Mouse (Mus musculus) cerebral cortex, adult 2 months (tissue): ENCODE results near the gene Prpf6.

ENCODE experiments used
- WGBS: fragments of 180-500 bp; shearing (Covaris S2); methylation state at CpG from one replicate; pipeline ENCODE4 v1.1.7; 2018; 5-methylcytosine and 5-hydroxymethylcytosine counted together

Prpf6 gene

DNA sequence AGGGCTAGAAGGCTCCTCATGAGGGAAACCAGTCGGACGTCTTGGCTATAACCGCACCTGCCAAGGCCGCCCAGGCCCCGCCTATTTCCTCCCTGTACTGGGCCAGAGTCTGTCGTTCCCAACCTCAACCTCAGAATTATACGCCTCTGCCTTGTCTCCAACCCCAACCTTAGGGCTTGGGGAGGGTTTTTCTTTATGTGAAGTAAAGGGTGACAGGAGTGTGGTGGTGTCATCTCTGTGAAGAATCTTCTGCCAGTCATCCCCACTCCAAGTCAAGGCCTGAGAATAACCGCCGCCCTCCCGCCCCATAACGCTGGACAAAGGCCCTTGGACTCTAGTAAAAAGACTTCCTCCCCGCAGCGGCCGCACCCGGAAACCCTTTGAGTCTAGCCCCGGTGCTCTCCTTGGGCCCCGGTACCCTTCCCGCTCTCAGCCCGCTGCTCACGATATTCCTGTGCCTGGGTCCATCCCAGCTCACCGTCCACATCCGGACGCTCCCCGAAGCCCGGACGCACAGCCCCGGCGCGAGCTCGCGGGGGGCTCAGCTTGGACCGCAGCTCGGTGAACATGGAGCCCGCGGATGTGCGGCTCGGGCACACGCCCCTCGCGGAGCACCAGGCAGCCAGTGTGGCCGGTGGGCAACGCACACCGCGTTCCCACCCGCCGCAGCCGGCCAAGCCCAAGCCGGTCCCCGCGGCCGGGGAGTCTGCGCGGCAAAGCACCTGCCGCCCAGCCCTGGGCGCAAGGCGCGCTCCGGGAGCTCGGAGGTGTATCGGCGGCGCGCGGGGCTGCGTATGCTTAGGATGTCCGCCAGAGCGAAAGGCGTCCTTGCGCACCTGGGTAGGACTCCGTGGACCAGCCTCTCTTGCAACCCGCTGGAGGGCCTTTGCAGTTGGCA is 7.0 kb downstream of the Prpf6 start, which contains the start of gene Samd10:
Samd10 (minus strand) TSS at position 759 of the 898 bp plus-strand sequence.
- 2% methylated on average over 71 of the region's 71 CpGs for WGBS

DNA sequence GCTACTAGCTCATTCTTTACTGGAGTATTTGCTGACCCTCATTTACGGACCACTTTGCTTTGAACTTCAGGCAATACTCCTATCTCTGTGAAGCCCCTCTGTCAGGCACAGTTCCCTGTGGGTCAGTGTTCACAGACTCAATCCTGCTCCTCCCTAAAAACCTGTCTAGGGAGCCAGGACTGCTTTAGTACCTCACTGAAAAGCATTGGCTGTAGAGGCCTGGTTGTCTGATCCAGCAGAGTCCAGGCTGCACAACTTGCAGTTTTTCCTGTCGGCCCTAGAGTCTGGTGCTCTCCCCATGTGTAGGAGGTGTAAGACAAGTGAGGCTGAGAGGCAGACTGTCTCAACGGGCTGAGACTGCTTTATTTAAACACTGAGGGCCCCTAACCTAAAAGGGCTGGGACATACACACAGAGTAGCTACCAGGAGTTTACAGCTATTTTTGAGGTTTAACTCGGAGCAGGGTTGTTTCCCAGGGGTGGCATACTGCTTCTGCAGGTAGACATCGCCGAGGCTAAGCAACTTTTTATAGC is 8.6 kb downstream of the Prpf6 start:
- 47% methylated on average over 6 of the region's 6 CpGs for WGBS

DNA sequence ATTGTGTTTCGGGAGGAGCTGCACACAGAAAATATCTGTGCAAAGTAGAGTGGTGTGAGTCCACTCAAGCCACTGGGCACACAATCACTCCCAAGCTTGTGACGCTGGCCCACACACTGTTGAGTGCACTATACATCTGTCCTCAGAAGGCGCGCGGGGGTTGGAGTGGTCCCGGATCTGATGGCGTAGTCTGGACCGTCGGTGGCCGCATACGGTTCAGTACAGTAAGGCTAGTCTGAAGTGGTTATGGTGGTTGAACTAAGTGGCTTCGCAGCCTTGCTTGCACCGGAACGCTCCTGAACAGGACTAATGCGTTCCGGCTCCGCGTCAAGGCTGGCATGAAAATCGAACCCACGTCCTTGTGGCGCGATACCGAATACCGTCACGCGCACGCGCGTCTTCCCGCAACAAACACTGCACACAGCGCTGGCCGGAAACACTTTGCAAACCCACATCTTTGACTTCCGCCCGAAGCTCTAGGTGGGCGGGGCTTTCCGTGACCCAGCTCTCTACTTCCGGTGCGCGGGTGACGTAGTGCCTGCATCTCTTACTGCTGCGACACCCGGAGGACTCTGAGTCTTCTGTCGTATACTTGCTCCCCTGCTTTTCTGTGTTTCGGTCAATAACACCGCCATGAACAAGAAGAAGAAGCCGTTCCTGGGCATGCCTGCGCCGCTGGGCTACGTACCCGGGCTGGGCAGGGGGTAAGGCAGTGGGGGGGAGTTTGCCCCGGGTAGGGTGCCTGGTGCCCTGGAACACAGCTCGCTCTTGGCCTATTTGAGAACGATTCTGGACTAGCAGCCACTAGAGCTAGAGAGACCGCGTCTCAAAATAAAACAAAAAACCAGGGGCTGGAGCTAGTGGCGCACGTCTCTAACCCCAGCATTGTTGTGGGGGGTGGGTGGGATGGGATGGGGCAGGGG is 9.4 kb downstream of the Prpf6 start:
- WGBS = 1% methylated on average over 57 of the region's 57 CpGs

DNA sequence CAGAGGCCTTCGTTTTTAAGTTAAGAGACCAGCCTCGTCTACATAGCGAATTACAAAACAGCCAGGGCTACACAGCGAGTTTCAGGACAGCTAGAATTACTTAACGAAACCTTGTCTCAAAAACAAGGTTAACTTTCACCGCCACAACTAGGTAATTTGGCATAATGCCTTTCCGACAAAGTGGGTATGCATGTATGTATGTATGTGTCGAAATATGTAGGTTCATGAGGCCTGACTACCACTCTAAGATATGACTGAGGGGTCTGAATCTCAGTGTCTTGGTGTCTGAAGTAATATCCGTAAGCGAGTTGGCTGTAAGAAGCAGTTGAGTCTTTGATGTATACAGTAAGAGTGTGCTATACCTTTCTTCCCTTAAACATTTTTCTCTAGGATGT is 10.1 kb downstream of the Prpf6 start:
- 23% methylated on average over 10 of the region's 10 CpGs for WGBS

DNA sequence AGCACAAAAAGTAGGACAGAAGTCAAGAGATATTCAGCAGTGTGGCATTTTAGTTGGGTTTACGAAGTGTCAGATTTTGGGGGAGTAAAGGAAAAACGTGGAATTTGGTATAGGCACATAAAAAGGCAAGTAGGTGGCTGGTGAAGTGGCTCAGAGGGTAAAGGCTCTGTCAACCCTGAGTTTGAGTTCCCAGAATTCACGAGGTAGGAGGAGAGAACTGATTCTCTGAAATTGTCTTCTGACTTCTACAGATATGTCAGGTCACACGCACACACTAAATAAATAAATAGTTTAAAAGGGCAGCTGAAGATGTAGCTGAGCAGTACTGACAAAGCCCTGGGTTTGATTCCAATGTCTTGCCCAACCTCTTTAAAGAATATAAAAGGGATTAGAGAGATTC is 10.7 kb downstream of the Prpf6 start:
- 60% methylated on average over 4 of the region's 4 CpGs for WGBS

DNA sequence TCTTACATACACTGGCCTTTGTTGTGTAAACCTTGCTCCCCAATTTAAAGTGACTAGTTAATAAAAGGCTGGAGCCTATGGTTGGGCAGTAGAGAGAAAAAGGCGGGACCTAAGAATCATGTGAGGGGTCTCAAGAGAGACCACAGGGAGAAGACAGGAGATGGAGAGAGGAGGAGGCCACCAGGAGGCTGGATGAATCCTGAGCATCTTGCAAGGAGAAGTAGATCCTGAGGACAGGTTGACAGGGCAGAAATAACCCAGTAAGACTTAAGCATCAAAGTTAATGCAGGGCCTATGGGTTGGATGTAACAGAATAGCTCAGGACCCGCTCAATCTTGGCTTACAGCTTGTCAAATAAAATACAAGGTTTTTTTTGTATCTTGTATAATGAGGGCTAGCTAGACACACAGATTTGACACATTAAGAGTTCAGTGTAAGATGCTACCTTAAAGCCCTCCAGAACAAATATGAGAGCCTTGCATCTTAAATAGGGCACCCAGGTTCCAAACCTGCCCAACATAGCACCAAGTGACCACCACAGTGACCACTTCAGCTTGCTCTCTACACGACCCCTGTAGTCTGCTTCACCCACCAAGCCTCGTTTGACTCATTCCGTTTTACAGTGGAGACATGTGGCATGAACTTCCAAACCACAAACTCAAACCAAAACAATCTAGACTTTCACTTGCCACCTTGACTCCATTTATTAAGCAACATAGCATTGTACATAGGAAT is 27.3 kb downstream of the Prpf6 start:
- 87% methylated on average over 5 of the region's 5 CpGs for WGBS

DNA sequence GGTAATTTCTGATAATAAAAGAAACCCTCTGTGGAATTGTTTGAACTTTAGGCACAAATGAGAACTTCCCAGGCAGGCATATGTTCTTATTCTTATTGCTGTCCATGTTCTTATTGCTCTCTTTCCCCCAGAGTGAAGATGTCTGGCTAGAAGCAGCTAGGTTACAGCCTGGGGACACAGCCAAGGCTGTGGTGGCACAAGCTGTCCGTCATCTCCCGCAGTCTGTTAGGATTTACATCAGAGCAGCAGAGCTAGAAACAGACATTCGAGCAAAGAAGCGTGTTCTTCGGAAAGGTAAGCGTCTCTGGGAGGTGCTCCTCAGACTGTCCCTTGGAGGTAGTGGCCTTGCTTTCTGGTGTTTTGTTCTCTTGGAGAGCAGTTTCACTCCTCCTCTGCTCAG is 41.0 kb downstream of the Prpf6 start:
- 78% methylated on average over 6 of the region's 6 CpGs for WGBS

DNA sequence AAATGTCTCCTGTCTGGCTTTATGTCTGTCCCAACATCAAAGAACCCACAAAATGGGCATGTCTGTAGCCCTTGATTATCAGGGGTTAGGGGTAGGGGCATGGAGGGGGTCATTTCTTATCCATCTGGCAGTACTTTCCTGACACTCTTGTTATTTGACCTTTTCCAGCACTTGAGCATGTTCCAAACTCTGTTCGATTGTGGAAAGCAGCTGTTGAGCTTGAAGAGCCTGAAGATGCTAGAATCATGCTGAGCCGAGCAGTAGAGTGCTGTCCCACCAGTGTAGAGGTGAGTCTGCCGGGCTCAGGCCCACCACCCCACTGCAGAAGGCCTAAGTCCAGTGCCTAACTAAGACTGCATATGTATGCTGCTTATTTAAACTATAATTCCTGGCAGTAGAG is 44.2 kb downstream of the Prpf6 start:
- 88% methylated on average over 3 of the region's 3 CpGs for WGBS

DNA sequence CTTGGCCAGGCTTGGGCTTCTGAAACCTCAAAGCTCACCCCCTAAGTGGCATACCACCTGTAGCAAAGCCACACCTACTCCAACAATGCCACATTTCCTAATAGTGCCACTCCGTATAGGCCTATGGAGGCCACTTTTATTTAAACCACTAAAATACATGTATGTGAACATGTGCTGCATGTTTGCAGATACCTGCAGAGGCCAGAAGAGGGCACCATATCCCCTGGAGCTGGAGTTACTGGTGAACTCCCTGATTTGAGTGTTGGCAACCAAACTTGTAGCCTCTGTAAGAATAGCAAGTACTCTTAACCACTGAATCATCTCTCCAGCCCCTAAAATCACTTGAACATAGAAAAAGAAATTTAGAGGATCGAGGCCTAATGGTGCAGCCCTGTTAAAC is 52.7 kb downstream of the Prpf6 start:
- 90% methylated on average over 2 of the region's 2 CpGs for WGBS

DNA sequence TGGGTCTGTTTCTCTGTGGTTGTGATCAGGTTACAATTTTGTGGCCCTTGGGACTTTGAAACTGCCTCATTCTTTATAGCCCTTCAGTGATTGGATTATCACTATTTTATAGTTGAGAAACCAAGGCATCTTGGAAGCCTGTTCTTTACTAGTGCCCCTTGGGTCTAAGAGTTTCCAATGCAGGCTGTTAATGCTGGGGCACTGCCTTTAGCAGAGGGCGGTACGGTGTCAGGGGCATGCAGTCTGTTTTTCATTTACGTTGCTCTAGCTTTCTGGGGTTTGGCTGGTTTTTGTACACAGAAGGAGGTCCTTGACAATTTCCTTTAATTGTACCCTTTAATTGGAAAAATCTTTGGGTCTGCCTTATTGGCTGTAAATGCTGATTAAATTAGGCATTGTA is 54.0 kb downstream of the Prpf6 start:
- WGBS = 80% methylated on average over 3 of the region's 3 CpGs

DNA sequence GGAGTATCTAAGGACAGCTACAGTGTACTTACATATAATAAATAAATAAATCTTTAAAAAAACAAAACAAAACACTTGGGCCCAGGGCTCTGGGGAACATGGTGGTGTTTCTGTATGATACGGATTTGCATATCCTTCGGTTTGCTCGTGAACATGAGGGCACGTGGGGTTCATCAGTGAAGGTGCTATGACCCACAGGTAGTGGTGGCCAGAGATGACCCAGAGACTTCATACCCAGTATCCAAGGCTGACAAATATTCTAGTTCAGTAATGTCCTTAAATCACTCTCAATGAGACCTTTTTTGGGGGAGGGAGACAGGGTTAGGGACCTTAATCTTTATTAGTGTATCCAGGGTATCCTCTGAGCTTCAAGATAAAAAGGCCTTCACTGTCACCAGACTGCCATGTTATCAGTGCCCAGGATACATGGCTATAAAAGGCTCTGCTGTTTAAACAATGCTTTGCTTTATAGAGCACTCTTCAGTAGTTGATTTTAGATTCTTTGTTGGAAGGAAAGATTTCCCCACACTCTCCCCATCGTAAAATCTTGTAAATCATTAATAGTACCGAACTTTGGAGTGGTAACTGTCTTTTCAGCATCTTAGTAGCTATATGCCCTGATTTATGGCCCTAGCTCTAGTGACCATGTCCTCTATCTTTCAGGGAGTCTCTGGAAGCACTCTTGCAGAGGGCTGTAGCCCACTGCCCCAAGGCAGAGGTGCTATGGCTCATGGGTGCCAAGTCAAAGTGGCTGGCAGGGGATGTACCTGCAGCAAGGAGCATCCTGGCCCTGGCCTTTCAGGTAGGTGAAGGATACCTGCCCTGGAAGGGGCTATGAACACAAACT is 55.2 kb downstream of the Prpf6 start:
- 92% methylated on average over 6 of the region's 6 CpGs for WGBS

DNA sequence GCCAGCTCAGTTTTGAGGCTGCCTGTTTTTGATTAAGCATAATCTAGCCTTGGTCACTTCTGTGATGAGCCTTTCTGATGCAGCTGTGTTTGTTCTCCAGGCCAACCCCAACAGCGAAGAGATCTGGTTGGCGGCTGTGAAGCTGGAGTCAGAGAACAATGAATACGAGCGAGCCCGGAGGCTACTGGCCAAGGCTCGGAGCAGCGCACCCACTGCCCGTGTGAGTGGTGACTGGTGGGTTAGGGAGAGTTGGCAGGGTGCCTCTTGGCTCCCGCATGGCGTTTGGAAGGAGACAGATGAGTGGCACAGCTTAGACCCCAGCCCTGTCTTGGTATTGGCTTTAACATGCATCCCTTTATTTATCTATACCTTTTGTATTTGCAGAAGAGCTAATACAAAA is 57.3 kb downstream of the Prpf6 start:
- WGBS = 59% methylated on average over 10 of the region's 10 CpGs

DNA sequence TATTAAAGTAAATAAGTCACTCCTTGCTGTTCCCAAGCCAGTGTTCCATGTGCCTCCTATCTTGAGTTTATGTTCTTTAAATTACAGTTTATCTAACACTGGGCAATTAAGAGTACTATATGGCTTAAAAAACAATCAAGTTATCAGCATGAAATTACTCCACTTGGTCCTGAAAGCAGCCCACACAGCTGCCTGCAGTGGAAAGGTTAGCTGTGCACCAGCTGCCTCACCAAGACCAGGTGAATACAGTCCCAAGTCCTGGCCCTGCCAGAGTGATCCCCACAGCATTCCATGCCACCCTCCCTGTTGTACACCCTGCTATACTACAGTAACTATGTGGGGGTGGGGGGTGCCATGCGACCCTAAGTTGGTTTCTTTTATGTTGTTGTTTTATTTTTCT is 61.9 kb downstream of the Prpf6 start:
- 78% methylated on average over 1 of the region's 1 CpGs for WGBS

DNA sequence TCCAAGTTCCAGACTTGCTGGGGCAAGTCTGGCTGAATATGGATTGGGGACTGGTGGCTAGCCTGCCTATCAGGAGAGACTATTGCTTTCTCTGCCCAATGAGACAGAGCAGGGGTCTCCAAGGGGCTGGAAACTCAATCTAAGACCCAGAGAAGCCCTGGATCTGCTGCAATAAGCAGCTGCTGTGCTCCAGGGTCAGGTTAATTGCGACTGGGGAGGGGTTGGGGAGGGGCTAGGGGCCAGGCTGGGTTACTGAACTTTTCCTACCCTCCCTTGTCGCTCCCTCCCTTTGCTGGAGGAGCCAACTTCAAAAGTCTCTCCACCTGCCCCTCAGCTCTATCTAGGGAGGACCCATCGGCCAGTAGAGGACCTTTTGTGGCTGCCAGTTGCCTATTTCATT is 65.1 kb downstream of the Prpf6 start, which contains the start of gene Gm29797:
Gm29797 (plus strand) TSS at position 301 of the 400 bp plus-strand sequence.
- 82% methylated on average over 3 of the region's 3 CpGs for WGBS

DNA sequence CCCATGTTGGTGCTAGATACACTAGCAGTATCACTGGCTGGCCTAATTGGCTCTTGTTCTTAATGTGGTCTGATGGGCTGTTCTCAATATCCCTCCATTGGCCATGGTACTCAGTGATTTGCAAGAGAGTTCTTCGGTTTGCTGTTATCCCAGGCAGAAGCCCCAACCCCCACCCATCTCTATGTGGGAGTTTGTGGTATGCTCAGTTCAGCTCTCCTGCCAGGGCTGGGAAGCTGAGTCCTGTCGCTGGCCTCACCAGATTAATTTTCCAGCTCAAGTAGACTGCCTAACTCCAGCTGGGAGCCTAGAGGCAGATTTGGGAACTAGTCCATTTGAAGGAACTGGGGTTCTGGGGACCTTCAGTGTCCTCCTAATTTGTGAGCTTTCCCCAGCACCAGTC is 65.8 kb downstream of the Prpf6 start:
- 26% methylated on average over 2 of the region's 2 CpGs for WGBS

DNA sequence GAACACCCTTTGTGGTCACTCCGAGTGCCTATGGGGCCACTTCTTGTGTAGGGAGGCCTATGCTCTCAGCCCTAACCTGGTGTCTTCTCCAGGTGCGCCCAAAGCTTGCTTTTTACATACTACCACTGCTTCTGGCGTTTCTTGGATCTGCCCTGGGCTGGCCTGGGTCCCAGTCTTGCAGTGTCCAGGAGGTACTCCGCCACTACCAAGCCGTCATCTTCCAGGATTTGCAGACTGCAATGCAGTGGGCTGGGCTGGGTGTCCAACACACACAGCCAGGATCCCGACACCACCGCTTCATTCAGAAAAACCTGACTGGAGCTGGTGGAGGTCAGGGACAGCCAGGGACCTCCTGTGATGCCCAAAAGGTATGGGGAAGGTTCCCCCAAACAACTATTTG is 66.9 kb downstream of the Prpf6 start:
- WGBS = 83% methylated on average over 7 of the region's 7 CpGs

DNA sequence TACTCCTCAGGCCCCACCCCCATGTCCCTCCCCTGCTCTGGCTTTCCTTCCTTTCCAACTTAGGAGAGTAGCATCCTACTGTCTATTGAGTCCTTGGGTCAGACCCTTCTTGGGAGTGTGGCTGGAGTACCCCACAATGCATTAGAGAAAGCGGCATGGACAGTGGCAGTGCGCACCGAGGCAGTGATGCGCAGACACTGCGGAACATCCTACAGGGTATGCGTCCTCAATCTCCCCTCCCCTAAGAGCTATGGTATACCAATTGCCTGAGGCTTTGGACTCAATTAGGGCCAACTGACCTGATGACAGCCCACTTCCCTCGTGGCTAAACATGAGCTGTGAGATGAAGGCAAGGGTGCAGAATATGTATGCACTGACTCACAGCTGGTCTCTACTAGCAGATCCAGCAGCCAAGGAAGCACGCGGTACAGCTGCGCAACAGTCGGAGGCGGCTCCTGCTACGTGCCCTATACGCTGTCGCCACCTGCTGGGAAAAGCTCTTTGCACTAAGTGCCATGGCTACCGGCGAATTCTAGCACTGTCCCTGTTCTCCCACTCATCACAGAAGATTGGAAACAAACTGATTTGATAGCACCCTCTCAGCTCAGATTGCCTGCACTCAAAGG is 67.4 kb downstream of the Prpf6 start:
- 34% methylated on average over 17 of the region's 17 CpGs for WGBS

DNA sequence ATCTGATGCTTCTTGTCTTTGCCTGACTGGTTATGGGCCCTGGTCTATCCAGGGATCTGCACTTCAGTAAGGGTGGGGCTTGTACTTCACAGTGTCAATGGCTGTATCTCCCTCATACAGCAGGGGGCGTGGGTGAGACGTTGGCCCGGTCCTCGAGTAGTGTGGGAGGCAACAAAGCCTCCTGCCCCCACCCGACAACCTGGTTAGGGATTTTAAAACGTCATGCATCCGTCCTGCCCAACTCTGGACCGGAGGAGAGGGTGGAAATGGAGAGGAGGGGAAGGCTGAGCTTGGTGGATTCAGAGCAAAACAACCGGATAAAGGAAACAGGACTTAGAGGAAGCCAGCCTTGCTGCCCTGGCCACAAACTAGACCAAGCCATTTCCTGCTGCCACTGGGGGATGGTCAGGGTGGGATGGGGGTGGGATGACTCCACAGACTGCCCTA is 68.0 kb downstream of the Prpf6 start:
- 4% methylated on average over 9 of the region's 9 CpGs for WGBS

DNA sequence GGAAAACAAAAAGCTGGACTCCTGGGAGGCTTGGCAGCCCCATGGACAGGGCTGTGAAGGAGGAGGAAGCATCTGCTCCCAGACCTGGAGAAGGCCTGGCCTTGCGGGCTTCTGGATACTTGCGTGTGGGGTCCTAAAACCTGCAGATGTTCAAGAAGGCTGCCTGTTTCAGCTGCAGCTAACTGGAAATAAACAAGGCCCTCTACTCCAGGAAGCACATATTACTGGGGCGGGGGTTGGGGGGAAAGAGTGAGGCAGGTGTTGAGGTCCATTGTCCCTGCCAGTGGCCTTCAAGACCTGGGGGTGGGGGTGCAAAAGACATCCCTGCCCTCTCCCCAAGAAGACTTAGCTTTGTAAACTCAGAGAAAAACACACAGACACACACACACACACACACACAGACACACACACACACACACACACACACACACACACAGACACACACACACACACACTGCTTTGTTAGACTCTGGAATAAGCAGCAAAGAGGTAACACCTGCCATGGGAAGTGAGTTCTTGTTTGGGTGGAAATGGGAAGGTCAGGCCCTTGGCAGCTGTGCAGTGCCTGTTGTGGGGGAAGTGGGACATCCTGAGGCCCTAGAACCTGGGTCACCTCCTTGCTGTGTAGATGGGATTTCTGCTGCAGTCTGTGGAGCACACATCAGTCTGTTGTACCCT is 71.1 kb downstream of the Prpf6 start:
- 90% methylated on average over 3 of the region's 3 CpGs for WGBS

DNA sequence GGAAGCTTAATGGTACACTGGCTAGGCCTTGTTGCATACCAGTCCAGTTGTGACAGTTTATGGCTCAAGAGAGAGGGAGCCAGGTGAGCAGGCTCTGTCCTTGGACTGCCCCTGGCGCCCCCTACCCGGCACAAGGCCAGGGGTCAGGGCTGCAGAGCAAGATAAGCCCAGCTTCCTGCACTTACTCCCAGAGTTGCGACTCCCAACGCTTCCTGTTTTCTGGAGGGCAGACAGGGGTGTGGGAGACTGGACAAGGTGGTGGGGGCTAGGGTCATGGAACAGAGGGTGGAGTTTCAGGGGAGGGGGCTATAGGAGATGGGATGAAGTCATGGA is 71.6 kb downstream of the Prpf6 start:
- WGBS = 44% methylated on average over 4 of the region's 4 CpGs
